Mouse (Mus musculus) liver, embryonic 14.5 days (tissue): ENCODE measurements at regions not wholly inside any gene's neighbourhood (a gene's known extent, or its start where the extent isn't known, plus 50 kb on each side); places are given as distances from the start of the nearest gene placed in this dataset.

Experiments
- CTCF ChIP-seq: IDR thresholded peaks from 2 replicates; pipeline ENCODE4 v1.5.1; 2016; ENCODE audit warnings: antibody characterized with exemption, low read depth, control low read depth
- EP300 ChIP-seq: IDR thresholded peaks from 2 replicates; pipeline ENCODE4 v1.6.1; 2016; ENCODE audit warnings: antibody characterized with exemption, low read depth

DNA sequence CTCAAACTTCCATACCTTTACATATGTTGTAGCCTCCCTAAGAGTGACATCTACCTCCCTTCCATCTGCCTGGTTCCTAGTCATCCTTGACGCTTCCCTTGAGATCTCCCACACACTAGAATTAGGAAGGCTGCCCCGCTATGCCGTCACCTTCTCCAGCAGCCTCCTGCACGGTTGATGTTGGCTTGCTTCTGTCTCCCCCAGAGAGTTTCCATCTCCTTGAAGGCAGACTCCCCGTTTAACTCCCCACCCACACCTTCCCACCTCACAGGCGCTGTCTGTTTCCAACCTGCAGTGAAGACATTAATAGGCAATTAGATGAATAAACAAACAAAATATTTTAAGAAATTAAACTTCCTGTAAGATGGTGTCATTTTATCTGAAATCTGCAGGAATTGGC lies 65.2 kb upstream of the Lmo4 start:
- no peak for TF ChIP-seq CTCF
- no peak for TF ChIP-seq EP300
